Mouse (Mus musculus) megakaryocyte, embryonic 14.5 days (primary cell): Measurements from ENCODE around the gene Asap2.

ENCODE experiments used
- FLI1 ChIP-seq: IDR thresholded peaks from 2 replicates; pipeline ENCODE4 v1.6.1; 2012; ENCODE audit warnings: low read length, inconsistent platforms, mixed read lengths
- GATA1 ChIP-seq: IDR thresholded peaks from 3 replicates; pipeline ENCODE4 v1.6.1; 2012; ENCODE audit warnings: mixed read lengths, low read length, inconsistent platforms, borderline replicate concordance

GRCm38 (mm10) chr12:21125675-21126470 is 135.6 kb downstream of the Asap2 start:
- no peak for TF ChIP-seq FLI1
- no peak for TF ChIP-seq GATA1
